Mouse (Mus musculus): ENCODE results near the gene Ppp6r3. TPM values are rescaled to one million over a fixed set of nuclear protein-coding genes. Genes with fewer than 3 reads are reported as not detected.
A peak's percentile ranks its signal among the peaks of the same experiment; 100 is the strongest.

The Ppp6r3 gene
- total RNA-seq (2015), result 77.7 and 92.8 TPM in 2 replicates
- total RNA-seq (2017), result 87.2 and 94.5 TPM in 2 replicates

DNA sequence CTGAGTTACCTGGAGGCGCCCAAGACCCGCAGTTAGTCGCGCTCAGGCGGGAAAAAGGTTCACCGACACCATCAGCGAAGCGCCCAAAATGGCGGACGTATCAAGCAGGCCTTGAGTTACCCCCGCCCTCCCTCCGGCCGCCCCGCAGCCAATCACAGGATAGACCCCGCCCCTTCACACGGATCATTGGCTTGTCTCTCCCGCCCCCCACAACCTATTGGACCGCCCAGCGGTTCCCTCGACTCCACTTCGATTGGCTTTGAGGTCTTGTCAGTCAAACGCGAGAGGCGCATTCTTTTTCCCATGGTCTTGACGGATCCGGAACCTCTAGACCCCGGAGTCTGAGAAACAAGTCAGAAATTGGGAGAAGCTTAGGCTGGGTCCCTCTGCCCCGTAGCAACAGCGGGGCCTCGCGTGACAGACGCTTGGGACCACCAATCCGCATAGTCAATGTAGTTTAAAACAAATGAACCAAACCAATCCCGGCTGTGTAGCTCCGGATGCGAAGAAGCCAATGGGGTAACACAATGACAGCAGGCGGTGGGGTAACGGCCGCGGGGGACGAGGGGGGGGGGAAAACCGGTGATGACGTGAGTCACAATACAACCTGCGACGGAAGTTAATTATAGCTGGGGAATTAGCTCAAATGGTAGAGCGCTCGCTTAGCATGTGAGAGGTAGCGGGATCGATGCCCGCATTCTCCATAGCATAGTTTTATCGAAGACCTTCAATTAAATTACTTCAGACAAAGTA, at the start of gene Ppp6r3:
TSS of gene Ppp6r3 (minus strand) at position 118 of the 753 bp plus-strand sequence.
- peak; percentile 97 for ATAC-seq (ENCODE audit: poor library complexity, severe bottlenecking)

- ATAC-seq (ENCODE audit: poor library complexity, severe bottlenecking), result no peak
Measured at GRCm38 (mm10) chr19:3625111-3625510, 49.6 kb upstream of the Ppp6r3 start.

- ATAC-seq (ENCODE audit: poor library complexity, severe bottlenecking), result peak; percentile 74
Measured at GRCm38 (mm10) chr19:3623824-3624223, 48.3 kb upstream of the Ppp6r3 start.

- ATAC-seq (ENCODE audit: poor library complexity, severe bottlenecking), result no peak
Measured at GRCm38 (mm10) chr19:3623294-3623693, 47.7 kb upstream of the Ppp6r3 start.

GRCm38 (mm10) chr19:3620871-3621270, 45.3 kb upstream of the Ppp6r3 start:
- no peak for ATAC-seq (ENCODE audit: poor library complexity, severe bottlenecking)

DNA sequence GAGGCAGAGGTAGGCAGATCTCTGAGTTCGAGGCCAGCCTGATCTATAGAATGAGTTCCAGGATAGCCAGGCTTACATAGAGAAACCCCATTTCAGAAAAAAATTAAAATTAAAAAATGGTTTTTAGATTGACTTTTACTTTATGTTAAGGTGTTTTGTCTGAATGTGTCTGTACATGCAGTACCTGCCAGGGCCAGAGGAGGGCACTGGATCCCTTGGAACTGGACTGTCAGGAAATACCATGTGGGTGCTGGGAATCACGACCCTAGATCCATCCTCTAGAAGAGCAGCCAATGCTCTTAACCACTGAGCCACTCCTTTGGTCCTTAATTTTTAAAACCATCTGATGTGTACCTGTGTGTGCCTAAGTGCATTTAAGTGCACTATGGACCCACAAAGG, 43.8 kb upstream of the Ppp6r3 start:
- ATAC-seq (ENCODE audit: poor library complexity, severe bottlenecking), result no peak

- no peak for ATAC-seq (ENCODE audit: poor library complexity, severe bottlenecking)
Measured at GRCm38 (mm10) chr19:3613991-3614390, 38.4 kb upstream of the Ppp6r3 start.

GRCm38 (mm10) chr19:3612534-3613273, 37.2 kb upstream of the Ppp6r3 start:
- no peak for ATAC-seq (ENCODE audit: poor library complexity, severe bottlenecking)

- no peak for ATAC-seq (ENCODE audit: poor library complexity, severe bottlenecking)
Measured at GRCm38 (mm10) chr19:3611730-3612129, 36.2 kb upstream of the Ppp6r3 start.

GRCm38 (mm10) chr19:3610886-3611285, 35.3 kb upstream of the Ppp6r3 start:
- ATAC-seq (ENCODE audit: poor library complexity, severe bottlenecking), result no peak

GRCm38 (mm10) chr19:3609826-3610225, 34.3 kb upstream of the Ppp6r3 start:
- no peak for ATAC-seq (ENCODE audit: poor library complexity, severe bottlenecking)

GRCm38 (mm10) chr19:3594316-3594715, 18.8 kb upstream of the Ppp6r3 start:
- no peak for ATAC-seq (ENCODE audit: poor library complexity, severe bottlenecking)

- ATAC-seq (ENCODE audit: poor library complexity, severe bottlenecking), result no peak
Measured at GRCm38 (mm10) chr19:3593379-3594055, 18.0 kb upstream of the Ppp6r3 start.

- ATAC-seq (ENCODE audit: poor library complexity, severe bottlenecking), result no peak
Measured at GRCm38 (mm10) chr19:3589968-3590367, 14.4 kb upstream of the Ppp6r3 start.

DNA sequence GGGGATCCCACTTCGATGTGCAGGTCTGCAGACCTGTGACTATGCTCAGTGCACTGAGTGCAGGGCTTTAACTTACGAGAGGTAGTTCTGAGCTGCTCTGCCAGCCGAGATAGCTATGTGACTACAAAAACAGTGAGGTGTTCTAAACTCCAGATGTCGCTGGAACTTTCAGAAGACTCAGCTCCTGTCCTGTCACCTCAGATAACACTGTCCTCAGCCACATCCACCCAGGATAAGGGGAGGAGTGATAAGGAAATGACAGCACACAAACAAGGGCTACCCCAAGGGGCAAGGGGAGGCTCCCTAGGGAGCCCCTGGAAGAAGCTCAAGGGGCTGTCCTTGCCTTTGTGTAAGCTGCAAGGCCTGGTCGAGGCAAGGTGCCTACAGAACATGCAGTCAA, 14.0 kb upstream of the Ppp6r3 start:
- no peak for ATAC-seq (ENCODE audit: poor library complexity, severe bottlenecking)

GRCm38 (mm10) chr19:3587729-3588128, 12.2 kb upstream of the Ppp6r3 start:
- ATAC-seq (ENCODE audit: poor library complexity, severe bottlenecking), result peak; percentile 52; the same call in 1 of the 2 replicates

DNA sequence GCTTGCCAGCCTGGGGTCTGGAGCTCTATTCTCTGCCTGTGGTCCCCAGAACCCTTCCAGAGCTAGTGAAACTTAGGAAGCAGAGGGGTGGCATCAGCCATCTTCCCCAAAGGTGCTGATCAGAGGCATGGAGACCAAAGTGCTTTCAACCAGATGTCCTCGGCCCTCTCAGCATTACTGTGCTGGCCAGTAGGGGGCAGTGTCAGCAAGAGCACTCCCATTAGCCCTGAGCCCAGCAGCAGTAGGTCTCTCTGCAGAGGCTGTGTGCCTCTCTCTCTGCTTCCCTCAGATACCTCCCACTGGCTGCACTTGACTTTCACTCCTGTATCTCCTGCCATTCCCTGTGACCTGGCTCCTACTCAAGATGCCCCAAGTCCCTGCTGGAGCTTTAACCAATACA, 11.0 kb upstream of the Ppp6r3 start:
- ATAC-seq (ENCODE audit: poor library complexity, severe bottlenecking), result peak; percentile 74

DNA sequence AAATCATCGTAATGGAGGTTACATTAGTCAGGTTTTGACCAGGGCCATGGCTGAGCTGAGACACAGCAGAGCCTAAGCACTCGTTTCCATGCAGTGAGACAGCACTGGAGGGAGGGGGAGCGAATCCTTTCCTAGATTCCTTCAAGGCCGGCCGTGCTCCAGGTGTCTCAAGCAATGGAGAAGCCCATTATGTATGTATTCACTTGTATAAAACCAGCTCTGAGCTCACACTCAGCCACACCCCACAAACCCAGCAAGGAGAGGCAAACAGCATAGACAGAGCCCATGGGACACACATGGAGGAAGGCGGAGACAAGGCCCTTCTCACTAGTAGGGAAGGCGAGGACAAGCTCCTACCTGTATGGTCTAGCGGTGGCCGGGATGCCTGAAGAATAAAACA, 10.5 kb upstream of the Ppp6r3 start:
- no peak for ATAC-seq (ENCODE audit: poor library complexity, severe bottlenecking)

GRCm38 (mm10) chr19:3581326-3581725, 5.8 kb upstream of the Ppp6r3 start:
- peak; percentile 88 for ATAC-seq (ENCODE audit: poor library complexity, severe bottlenecking)

DNA sequence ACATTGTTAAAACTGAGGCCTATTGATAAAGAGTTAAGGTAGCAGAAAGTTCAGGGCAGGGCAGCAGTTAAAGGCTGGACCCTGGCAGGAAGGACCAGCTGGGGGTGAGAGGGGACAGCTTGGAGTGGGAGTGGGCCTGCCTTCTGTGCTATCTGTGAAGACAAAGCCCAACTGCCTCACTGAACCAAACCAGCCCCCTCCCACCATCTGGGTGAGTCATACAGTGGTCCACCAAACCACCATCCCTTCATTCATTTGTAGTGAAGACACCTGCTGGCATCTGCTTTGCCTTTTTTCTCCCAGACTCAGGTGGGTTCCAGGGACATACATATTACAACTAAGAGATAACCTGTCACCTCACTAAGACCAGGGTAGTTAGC, 2.4 kb upstream of the Ppp6r3 start:
- ATAC-seq (ENCODE audit: poor library complexity, severe bottlenecking), result no peak

- no peak for ATAC-seq (ENCODE audit: poor library complexity, severe bottlenecking)
Measured at GRCm38 (mm10) chr19:3577265-3577910, 1.8 kb upstream of the Ppp6r3 start.
